Mouse (Mus musculus): ENCODE data around the gene Adcy1. TPM values are rescaled to one million over a fixed set of nuclear protein-coding genes. Genes with fewer than 3 reads are reported as not detected.

Gene Adcy1
- polyA plus RNA-seq, 1 experiment: 3.7 TPM

DNA sequence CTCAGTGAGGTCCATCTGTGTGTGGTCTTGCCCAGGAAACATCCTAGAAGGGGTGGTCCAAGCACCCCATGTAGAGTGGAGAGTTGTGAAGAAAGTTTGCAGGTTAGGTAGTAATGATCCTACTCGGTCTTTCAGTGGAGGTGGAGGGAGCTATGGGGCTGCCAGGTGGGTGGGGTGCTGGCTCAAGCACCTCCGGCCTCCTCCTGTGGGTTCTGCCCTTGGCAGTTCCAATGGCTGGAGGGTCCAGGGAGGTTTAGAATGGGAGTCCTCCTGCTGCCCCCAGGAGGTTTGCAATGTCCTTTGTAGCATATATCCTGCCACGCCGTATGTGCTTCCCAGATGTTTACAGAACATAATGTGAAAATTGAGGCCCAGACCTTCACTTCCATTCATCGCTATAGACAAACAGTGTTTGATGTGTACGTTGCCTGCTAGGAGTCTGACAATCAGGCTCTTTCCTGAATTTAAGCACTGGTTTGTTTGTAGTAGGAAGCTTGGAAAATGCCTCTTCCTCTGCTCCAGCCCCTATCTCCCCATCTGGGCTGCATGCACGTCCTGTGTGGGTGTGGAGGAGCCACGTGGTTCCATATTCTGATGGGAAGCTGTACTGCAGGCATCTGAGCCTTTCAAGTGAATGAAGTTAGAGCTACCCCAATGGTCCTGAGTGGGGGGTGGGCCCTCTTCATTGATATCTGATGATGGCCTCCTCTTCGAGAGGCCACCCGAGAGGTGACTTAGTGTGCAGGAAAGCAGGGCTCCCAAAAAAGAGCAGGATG, 135.4 kb downstream of the Adcy1 start:
- H3K27ac ChIP-seq (ENCODE audit: insufficient read depth, low read depth, low read length): peak overlapping the region; percentile 72; the same call in 1 of the 2 replicates
- 72% methylated on average over 10 of the region's 10 CpGs for WGBS

DNA sequence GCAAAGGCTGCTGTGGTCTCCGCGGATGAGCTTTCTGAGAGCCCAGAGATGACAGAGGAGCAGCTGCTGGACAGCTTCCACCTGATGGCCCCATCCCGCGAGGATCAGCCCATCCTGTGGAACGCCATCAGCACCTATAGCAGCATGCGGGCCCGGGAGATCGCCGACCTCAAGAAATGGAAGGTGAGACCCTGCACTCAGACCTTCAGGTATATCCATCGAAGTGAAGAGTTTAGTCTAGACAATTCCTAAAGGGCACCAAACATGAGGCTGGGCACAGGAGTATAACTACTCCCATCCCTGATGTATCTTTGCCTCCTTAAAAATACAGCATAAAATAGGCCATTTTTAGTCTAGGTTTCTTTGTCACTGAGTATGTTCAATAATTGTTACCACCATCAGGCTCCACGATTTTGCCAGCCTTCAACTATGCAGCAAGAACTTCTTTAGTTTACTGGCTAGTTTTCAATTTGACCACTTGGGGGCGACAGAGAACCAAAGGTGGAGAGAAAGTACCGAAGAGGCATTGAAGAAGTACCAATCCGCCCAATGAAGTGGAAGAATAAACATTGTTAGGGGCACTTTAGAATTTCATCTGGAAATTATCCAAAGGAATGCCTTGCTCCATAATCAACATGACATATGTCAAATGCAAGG, 136.6 kb downstream of the Adcy1 start:
- WGBS: 49% methylated on average over 14 of the region's 14 CpGs
- Histone ChIP-seq H3K27ac (ENCODE audit: insufficient read depth, low read depth, low read length) (no peak overlapping the region), H3K36me3 (ENCODE audit: control insufficient read depth, insufficient read depth, low read length) (no peaks in the 10 kb centered on the region), H3K4me1 (ENCODE audit: control insufficient read depth, insufficient read depth, low read length) (peaks cover 8% of the 10 kb centered on the region; the same call in 1 of the 2 replicates), H3K4me3 (ENCODE audit: insufficient read depth, low read depth, low read length) (no peak overlapping the region), H3K27me3 (replicated peaks; ENCODE audit: control insufficient read depth, insufficient read depth, low read length) (no peaks in the 10 kb centered on the region)
- DNase-seq: peak; percentile 73
- TF ChIP-seq CTCF (conservative IDR thresholded peaks at IDR 0.05; ENCODE audit: insufficient read depth, insufficient read length, low read depth, low read length) (0 out of 2 replicates have a peak, but pooled peaks have one; percentile 6), POLR2A (IDR thresholded peaks at IDR 0.05; ENCODE audit: low read depth, low read length) (no peak)

More for the DNA sequence above, 135.4 kb downstream of the Adcy1 start:
- DNase-seq: no peak
- Histone ChIP-seq H3K4me3 (ENCODE audit: insufficient read depth, low read depth, low read length) (peak overlapping the region; percentile 47; the same call in 1 of the 2 replicates), H3K27me3 (replicated peaks; ENCODE audit: control insufficient read depth, insufficient read depth, low read length) (no peaks in the 10 kb centered on the region), H3K36me3 (ENCODE audit: control insufficient read depth, insufficient read depth, low read length) (no peaks in the 10 kb centered on the region), H3K4me1 (ENCODE audit: control insufficient read depth, insufficient read depth, low read length) (peaks cover 8% of the 10 kb centered on the region; the same call in 1 of the 2 replicates)
- TF ChIP-seq CTCF (conservative IDR thresholded peaks at IDR 0.05; ENCODE audit: insufficient read depth, insufficient read length, low read depth, low read length): no peak

DNA sequence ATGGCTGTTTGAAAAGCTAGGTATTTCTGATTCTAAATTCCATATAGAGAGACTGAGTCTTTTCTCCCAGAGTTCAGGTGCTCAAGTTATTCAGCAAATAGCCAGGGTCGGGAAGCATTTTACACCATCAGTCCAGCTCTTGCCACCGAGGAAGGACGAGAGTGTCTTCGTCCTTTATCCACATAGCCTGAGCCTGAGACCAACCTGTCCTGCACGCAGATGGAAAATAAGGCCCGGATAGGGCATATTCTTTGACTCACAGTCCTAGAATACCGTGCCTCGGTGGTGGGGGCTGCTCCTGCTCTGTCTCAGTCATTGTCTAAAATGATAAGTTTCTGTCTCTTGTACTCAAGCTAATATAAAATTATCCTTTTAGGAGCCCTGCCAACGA, 137.1 kb downstream of the Adcy1 start:
- Histone ChIP-seq H3K4me1 (ENCODE audit: control insufficient read depth, insufficient read depth, low read length) (peaks cover 8% of the 10 kb centered on the region; the same call in 1 of the 2 replicates), H3K27ac (ENCODE audit: insufficient read depth, low read depth, low read length) (no peak overlapping the region), H3K4me3 (ENCODE audit: insufficient read depth, low read depth, low read length) (no peak overlapping the region), H3K36me3 (ENCODE audit: control insufficient read depth, insufficient read depth, low read length) (no peaks in the 10 kb centered on the region), H3K27me3 (replicated peaks; ENCODE audit: control insufficient read depth, insufficient read depth, low read length) (no peaks in the 10 kb centered on the region)
- no peak for DNase-seq
- WGBS: 85% methylated on average over 9 of the region's 9 CpGs
- TF ChIP-seq CTCF (conservative IDR thresholded peaks at IDR 0.05; ENCODE audit: insufficient read depth, insufficient read length, low read depth, low read length): no peak
- no peak for TF ChIP-seq POLR2A (IDR thresholded peaks at IDR 0.05; ENCODE audit: low read depth, low read length)

DNA sequence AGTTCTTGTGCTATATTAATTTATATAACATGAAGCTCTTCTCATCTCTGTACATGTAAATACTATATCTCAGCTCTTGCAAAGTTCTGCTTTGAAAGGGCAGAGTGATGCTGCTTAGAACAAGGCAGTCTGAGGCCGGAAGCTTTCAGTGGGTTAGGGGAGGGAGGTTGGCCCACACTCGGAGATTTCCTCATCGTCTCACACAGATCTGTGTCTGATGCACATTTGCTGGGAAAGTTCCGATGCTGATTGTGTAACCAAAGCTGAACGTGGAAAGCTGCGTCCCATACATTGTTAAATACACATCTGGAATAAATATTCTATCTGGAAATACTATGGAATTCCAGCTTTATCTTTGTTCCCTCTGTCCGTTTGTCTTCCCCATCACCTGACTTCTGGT, 138.9 kb downstream of the Adcy1 start:
- Histone ChIP-seq H3K36me3 (ENCODE audit: control insufficient read depth, insufficient read depth, low read length) (no peaks in the 10 kb centered on the region; the same call in 1 of the 2 replicates), H3K27me3 (replicated peaks; ENCODE audit: control insufficient read depth, insufficient read depth, low read length) (no peaks in the 10 kb centered on the region), H3K27ac (ENCODE audit: insufficient read depth, low read depth, low read length) (no peak overlapping the region), H3K4me1 (ENCODE audit: control insufficient read depth, insufficient read depth, low read length) (peaks cover 3% of the 10 kb centered on the region; the same call in 1 of the 2 replicates), H3K4me3 (ENCODE audit: insufficient read depth, low read depth, low read length) (no peak overlapping the region)
- WGBS: 83% methylated on average over 7 of the region's 7 CpGs
- TF ChIP-seq CTCF (conservative IDR thresholded peaks at IDR 0.05; ENCODE audit: insufficient read depth, insufficient read length, low read depth, low read length): no peak
- TF ChIP-seq POLR2A (IDR thresholded peaks at IDR 0.05; ENCODE audit: low read depth, low read length): no peak
- no peak for DNase-seq

DNA sequence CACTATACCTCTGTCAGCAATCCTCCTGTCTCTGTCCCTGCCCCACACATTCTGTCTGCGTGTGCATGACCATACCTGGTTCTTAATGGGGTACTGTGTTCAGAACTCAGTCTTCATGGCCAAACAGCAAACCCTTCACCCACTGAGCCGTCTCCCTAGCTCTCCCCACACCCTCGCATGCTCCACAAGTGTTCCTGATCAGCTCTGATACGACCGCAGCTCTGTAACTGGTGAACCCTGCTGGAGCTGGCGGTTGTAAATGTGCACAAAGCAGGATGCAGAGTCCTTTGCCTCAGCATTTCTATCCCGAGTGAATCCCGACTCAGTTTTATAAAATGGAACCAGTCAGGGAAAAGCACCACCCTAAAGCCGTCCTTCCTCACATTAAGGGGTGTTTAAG, 140.6 kb downstream of the Adcy1 start:
- H3K36me3 ChIP-seq (ENCODE audit: control insufficient read depth, insufficient read depth, low read length): no peaks in the 10 kb centered on the region; the same call in 1 of the 2 replicates
- no peak overlapping the region for H3K4me3 ChIP-seq (ENCODE audit: insufficient read depth, low read depth, low read length)
- no peak for TF ChIP-seq POLR2A (IDR thresholded peaks at IDR 0.05; ENCODE audit: low read depth, low read length)
- TF ChIP-seq CTCF (conservative IDR thresholded peaks at IDR 0.05; ENCODE audit: insufficient read depth, insufficient read length, low read depth, low read length): no peak
- 82% methylated on average over 9 of the region's 9 CpGs for WGBS
- H3K27me3 ChIP-seq (replicated peaks; ENCODE audit: control insufficient read depth, insufficient read depth, low read length): no peaks in the 10 kb centered on the region
- H3K4me1 ChIP-seq (ENCODE audit: control insufficient read depth, insufficient read depth, low read length): no peaks in the 10 kb centered on the region
- no peak for DNase-seq
- H3K27ac ChIP-seq (ENCODE audit: insufficient read depth, low read depth, low read length): no peak overlapping the region

DNA sequence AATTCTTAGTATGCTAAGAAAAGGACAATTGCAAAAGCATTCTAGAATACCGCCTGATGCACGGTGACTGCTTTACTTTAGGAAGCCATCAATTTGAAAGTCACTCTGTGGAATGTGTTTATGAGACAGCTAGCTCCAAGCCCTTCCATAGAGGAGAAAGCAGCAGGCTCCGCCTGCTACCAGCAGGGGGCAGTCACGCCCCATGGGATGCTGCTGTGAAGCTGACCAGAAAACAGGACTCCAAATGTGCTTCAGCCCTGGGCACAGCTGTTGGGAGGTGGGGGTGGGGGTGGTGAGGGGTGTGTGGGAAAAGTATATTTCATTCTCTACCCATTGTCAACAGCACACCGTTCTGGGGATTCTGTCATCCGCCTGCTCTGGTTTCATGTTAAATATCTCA, 147.1 kb downstream of the Adcy1 start:
- no peak overlapping the region for H3K27ac ChIP-seq (ENCODE audit: insufficient read depth, low read depth, low read length)
- H3K4me3 ChIP-seq (ENCODE audit: insufficient read depth, low read depth, low read length): peak overlapping the region; percentile 40; the same call in 1 of the 2 replicates
- H3K36me3 ChIP-seq (ENCODE audit: control insufficient read depth, insufficient read depth, low read length): no peaks in the 10 kb centered on the region; the same call in 1 of the 2 replicates
- no peaks in the 10 kb centered on the region for H3K27me3 ChIP-seq (replicated peaks; ENCODE audit: control insufficient read depth, insufficient read depth, low read length)
- peak; percentile 81 for DNase-seq
- no peaks in the 10 kb centered on the region for H3K4me1 ChIP-seq (ENCODE audit: control insufficient read depth, insufficient read depth, low read length)
- TF ChIP-seq POLR2A (IDR thresholded peaks at IDR 0.05; ENCODE audit: low read depth, low read length) (no peak), CTCF (conservative IDR thresholded peaks at IDR 0.05; ENCODE audit: insufficient read depth, insufficient read length, low read depth, low read length) (peak; percentile 89)
- 17% methylated on average over 6 of the region's 6 CpGs for WGBS

DNA sequence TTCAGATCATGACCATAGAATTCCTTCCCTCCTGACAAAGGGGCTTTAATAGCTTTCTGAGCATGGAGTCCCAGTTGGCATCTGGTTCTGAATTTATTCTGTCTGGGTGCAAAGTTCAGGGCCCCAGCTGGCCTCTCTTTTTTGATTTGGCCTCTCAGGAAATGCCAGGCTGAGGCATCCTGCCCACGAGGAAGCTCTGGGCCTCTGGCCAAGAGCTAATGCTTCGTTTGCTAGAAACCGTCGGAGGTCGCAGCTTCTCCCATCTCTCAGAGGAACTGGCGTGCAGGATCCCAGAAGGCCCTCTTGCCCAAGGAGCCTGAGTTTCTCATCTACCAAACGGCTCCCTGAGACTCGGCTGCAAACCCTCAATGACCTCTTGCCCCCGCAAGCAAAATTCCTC, 147.9 kb downstream of the Adcy1 start:
- H3K4me1 ChIP-seq (ENCODE audit: control insufficient read depth, insufficient read depth, low read length): no peaks in the 10 kb centered on the region
- TF ChIP-seq CTCF (conservative IDR thresholded peaks at IDR 0.05; ENCODE audit: insufficient read depth, insufficient read length, low read depth, low read length) (no peak), POLR2A (IDR thresholded peaks at IDR 0.05; ENCODE audit: low read depth, low read length) (no peak)
- peak; percentile 80 for DNase-seq
- WGBS: 12% methylated on average over 9 of the region's 9 CpGs
- no peaks in the 10 kb centered on the region; the same call in 1 of the 2 replicates for H3K36me3 ChIP-seq (ENCODE audit: control insufficient read depth, insufficient read depth, low read length)
- no peaks in the 10 kb centered on the region for H3K27me3 ChIP-seq (replicated peaks; ENCODE audit: control insufficient read depth, insufficient read depth, low read length)
- H3K4me3 ChIP-seq (ENCODE audit: insufficient read depth, low read depth, low read length): peak overlapping the region; percentile 40
- no peak overlapping the region for H3K27ac ChIP-seq (ENCODE audit: insufficient read depth, low read depth, low read length)
